Mouse (Mus musculus) hindbrain, embryonic 12.5 days (tissue): ENCODE measurements around the gene Fam25c. TPM values are rescaled to one million over a fixed set of nuclear protein-coding genes. Genes with fewer than 3 reads are reported as not detected.

Source experiments
- ATAC-seq: fragments of 200-750 bp; cut with Nextera tagmentation; 2 replicates; pipeline ENCODE4 v1.8.0; 2017; ENCODE audit warnings: moderate TSS enrichment; ENCODE audit not compliant: low FRiP score
- H3K27ac ChIP-seq: fragments of 300-500 bp; sonication (generic); 2 replicates; pipeline ENCODE4 v1.5.1; 2016; ENCODE audit warnings: mild to moderate bottlenecking
- H3K27me3 ChIP-seq: fragments of 300-500 bp; sonication (generic); 2 replicates; pipeline ENCODE4 v1.6.1; 2016; ENCODE audit warnings: mild to moderate bottlenecking
- H3K36me3 ChIP-seq: fragments of 300-500 bp; sonication (generic); 2 replicates; pipeline ENCODE4 v1.6.1; 2016; ENCODE audit warnings: mild to moderate bottlenecking
- H3K4me1 ChIP-seq: fragments of 300-500 bp; sonication (generic); 2 replicates; pipeline ENCODE4 v1.6.1; 2016
- H3K4me2 ChIP-seq: fragments of 300-500 bp; sonication (generic); replicated peaks from 2 replicates; pipeline ENCODE4 v1.6.1; 2016; ENCODE audit warnings: mild to moderate bottlenecking
- H3K4me3 ChIP-seq: fragments of 300-500 bp; sonication (generic); 2 replicates; pipeline ENCODE4 v1.5.1; 2016; ENCODE audit warnings: mild to moderate bottlenecking
- H3K9ac ChIP-seq: fragments of 300-500 bp; sonication (generic); 2 replicates; pipeline ENCODE4 v1.6.1; 2016; ENCODE audit warnings: mild to moderate bottlenecking, moderate library complexity
- H3K9me3 ChIP-seq: fragments of 300-500 bp; sonication (generic); replicated peaks from 2 replicates; pipeline ENCODE4 v1.6.1; 2016; ENCODE audit warnings: mild to moderate bottlenecking
- WGBS: fragments of 180-500 bp; shearing (Covaris S2); methylation state at CpG from one replicate; pipeline ENCODE4 v1.1.7; 2016; 5-methylcytosine and 5-hydroxymethylcytosine counted together
- polyA plus RNA-seq: library from polyadenylated mRNA; unstranded; fragments of >200 nt; fragmentation: Nextera tagmentation; extraction: Ambion mirVana; gene quantifications from 2 replicates; pipeline ENCODE4 v1.2.1, GENCODE M21; 2016

Fam25c gene
- not detected in 2 replicates for polyA plus RNA-seq

GRCm38 (mm10) chr14:34355301-34355700 is at the start of gene Fam25c:
Fam25c (minus strand) TSS chr14:34355433.
- Histone ChIP-seq H3K27ac (no peak within 1 kb of the TSS), H3K4me2 (no peak within 1 kb of the TSS), H3K4me1 (no peaks in the 10 kb centered on the region), H3K9ac (no peak within 1 kb of the TSS), H3K36me3 (no peaks in the 10 kb centered on the region), H3K9me3 (no peaks in the 10 kb centered on the region), H3K4me3 (no peak within 1 kb of the TSS), H3K27me3 (no peaks in the 10 kb centered on the region)
- ATAC-seq: no peak
- 81% methylated on average over 6 of the region's 6 CpGs for WGBS

DNA sequence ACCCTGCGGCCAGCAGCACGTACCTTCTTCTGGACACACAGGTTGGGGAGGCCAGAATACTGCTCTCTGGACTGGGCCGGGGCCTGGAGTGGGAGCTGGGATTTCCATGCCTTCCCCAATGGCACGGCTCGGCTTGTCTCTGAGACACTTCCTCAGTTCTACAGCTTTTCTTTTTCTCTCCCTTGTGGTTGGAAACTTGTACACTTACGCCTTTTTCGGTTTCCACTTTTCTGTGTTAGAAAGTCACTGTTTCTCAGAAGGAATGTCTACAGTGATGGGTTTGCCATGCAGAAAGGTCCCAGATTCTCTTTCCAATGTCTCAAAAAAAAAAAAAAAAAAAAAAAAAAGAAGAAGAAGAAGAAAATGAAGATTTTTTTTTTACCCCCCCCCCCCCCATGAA is 48.2 kb upstream of the Fam25c start:
- peaks cover 56% of the 10 kb centered on the region for H3K36me3 ChIP-seq
- no peak overlapping the region for H3K27ac ChIP-seq
- H3K9ac ChIP-seq: no peak overlapping the region
- no peaks in the 10 kb centered on the region for H3K4me1 ChIP-seq
- no peak overlapping the region for H3K4me3 ChIP-seq
- no peak overlapping the region for H3K4me2 ChIP-seq
- WGBS: 95% methylated on average over 7 of the region's 7 CpGs
- H3K9me3 ChIP-seq: no peaks in the 10 kb centered on the region
- H3K27me3 ChIP-seq: no peaks in the 10 kb centered on the region
- no peak for ATAC-seq

DNA sequence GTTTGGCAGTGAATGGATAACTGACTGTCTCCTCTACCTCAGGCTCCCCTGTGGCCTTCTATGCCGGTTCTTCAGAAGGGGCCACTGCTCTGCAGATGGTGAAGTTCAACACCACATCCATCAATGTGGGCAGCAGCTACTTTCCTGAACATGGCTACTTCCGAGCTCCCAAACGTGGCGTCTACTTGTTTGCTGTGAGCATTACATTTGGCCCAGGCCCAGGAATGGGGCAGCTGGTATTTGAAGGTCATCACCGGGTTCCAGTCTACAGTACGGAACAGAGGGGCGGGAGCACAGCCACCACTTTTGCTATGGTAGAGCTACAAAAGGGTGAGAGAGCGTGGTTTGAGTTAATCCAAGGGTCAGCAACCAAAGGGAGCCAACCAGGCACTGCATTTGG is 47.6 kb upstream of the Fam25c start:
- H3K4me3 ChIP-seq: no peak overlapping the region
- H3K9ac ChIP-seq: no peak overlapping the region
- H3K4me2 ChIP-seq: no peak overlapping the region
- peaks cover 58% of the 10 kb centered on the region for H3K36me3 ChIP-seq
- WGBS: 92% methylated on average over 8 of the region's 8 CpGs
- ATAC-seq: no peak
- H3K27me3 ChIP-seq: no peaks in the 10 kb centered on the region
- no peak overlapping the region for H3K27ac ChIP-seq
- no peaks in the 10 kb centered on the region for H3K9me3 ChIP-seq
- H3K4me1 ChIP-seq: no peaks in the 10 kb centered on the region

DNA sequence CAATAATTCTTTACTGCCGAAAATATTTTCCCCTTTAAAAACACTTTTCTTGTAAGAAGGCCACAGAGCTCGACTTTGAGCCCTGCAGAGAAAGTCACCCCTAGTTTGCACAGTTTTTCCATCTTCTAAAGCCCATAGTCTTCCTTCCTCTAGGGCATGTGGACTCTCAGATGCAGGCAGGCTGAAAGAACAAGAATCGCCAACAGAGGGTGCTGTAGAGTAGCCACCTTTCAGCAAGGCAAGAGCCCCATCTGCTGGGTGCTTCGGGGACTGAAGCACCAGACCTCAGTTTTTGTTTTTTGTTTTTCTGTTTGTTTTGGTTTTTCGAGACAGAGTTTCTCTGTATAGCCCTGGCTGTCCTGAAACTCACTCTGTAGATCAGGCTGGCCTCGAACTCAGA is 45.9 kb upstream of the Fam25c start:
- Histone ChIP-seq H3K4me2 (no peak overlapping the region), H3K27ac (no peak overlapping the region), H3K36me3 (peaks cover 46% of the 10 kb centered on the region), H3K9ac (no peak overlapping the region), H3K4me1 (no peaks in the 10 kb centered on the region), H3K9me3 (no peaks in the 10 kb centered on the region), H3K27me3 (no peaks in the 10 kb centered on the region), H3K4me3 (no peak overlapping the region)
- no peak for ATAC-seq
- WGBS: 54% methylated on average over 6 of the region's 6 CpGs

GRCm38 (mm10) chr14:34400021-34400420 is 44.8 kb upstream of the Fam25c start:
- no peak overlapping the region for H3K27ac ChIP-seq
- H3K27me3 ChIP-seq: no peaks in the 10 kb centered on the region
- H3K4me3 ChIP-seq: no peak overlapping the region
- no peaks in the 10 kb centered on the region for H3K4me1 ChIP-seq
- H3K9me3 ChIP-seq: no peaks in the 10 kb centered on the region
- peaks cover 42% of the 10 kb centered on the region for H3K36me3 ChIP-seq
- no peak for ATAC-seq
- H3K4me2 ChIP-seq: no peak overlapping the region
- H3K9ac ChIP-seq: no peak overlapping the region
- WGBS: 90% methylated on average over 3 of the region's 3 CpGs

GRCm38 (mm10) chr14:34399301-34399700 is 44.1 kb upstream of the Fam25c start:
- no peaks in the 10 kb centered on the region for H3K27me3 ChIP-seq
- no peak overlapping the region for H3K27ac ChIP-seq
- H3K9me3 ChIP-seq: no peaks in the 10 kb centered on the region
- H3K9ac ChIP-seq: no peak overlapping the region
- ATAC-seq: no peak
- H3K4me3 ChIP-seq: no peak overlapping the region
- WGBS: 96% methylated on average over 6 of the region's 6 CpGs
- H3K4me2 ChIP-seq: no peak overlapping the region
- H3K36me3 ChIP-seq: peaks cover 35% of the 10 kb centered on the region
- no peaks in the 10 kb centered on the region for H3K4me1 ChIP-seq

GRCm38 (mm10) chr14:34398901-34399300 is 43.7 kb upstream of the Fam25c start:
- Histone ChIP-seq H3K9ac (no peak overlapping the region), H3K4me3 (no peak overlapping the region), H3K36me3 (peaks cover 35% of the 10 kb centered on the region), H3K9me3 (no peaks in the 10 kb centered on the region), H3K4me1 (no peaks in the 10 kb centered on the region), H3K27ac (no peak overlapping the region), H3K27me3 (no peaks in the 10 kb centered on the region), H3K4me2 (no peak overlapping the region)
- no peak for ATAC-seq
- WGBS: 91% methylated on average over 21 of the region's 21 CpGs

DNA sequence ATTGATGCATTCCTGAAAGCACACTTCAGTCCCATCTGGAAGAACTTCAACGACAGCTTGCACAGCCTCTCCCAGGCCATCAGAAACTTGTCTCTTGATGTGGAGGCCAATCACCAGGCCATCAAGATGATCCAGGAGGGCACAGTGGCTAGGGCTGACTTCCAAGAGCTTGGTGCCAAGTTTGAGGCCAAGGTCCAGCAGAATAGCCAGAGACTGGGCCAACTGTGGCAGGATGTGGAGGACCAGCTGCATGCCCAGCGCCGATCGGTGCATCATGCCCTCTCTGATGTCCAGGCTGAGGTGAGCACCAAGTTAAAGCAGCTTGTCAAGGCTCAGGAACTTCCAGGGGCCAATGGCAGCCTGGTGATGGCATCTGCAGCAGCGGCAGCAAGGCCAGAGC is 42.6 kb upstream of the Fam25c start:
- no peaks in the 10 kb centered on the region for H3K9me3 ChIP-seq
- H3K36me3 ChIP-seq: peaks cover 30% of the 10 kb centered on the region
- H3K27me3 ChIP-seq: no peaks in the 10 kb centered on the region
- no peak for ATAC-seq
- no peaks in the 10 kb centered on the region for H3K4me1 ChIP-seq
- no peak overlapping the region for H3K4me2 ChIP-seq
- H3K4me3 ChIP-seq: no peak overlapping the region
- no peak overlapping the region for H3K27ac ChIP-seq
- no peak overlapping the region for H3K9ac ChIP-seq
- WGBS: 94% methylated on average over 5 of the region's 5 CpGs

DNA sequence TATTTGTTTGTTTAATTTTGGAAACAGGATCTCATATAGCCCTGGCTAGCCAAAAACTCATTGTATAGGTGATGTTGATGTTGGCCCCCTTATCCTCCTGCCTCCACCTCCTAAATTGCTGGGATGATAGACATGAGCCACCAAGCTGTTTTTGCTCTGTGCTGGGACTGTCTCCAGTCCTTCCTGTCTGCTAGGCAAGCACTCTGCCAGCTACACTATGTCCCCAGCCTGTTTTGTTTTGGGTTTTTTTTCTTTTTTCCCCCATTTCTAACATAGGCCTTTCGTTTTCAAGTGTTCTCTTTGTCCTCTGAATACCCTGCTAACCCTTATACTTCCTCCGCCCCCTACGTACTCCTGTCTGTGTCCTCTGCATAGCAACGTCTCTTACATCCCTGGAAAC is 38.1 kb upstream of the Fam25c start:
- Histone ChIP-seq H3K4me2 (no peak overlapping the region), H3K9me3 (no peaks in the 10 kb centered on the region), H3K4me1 (no peaks in the 10 kb centered on the region), H3K36me3 (peaks cover 5% of the 10 kb centered on the region; the same call in 1 of the 2 replicates), H3K9ac (no peak overlapping the region), H3K27me3 (no peaks in the 10 kb centered on the region), H3K4me3 (no peak overlapping the region), H3K27ac (no peak overlapping the region)
- 56% methylated on average over 4 of the region's 4 CpGs for WGBS
- ATAC-seq: no peak

GRCm38 (mm10) chr14:34382921-34383704 is 27.9 kb upstream of the Fam25c start:
- Histone ChIP-seq H3K4me3 (no peak overlapping the region), H3K4me1 (peaks cover 11% of the 10 kb centered on the region), H3K9ac (no peak overlapping the region), H3K9me3 (no peaks in the 10 kb centered on the region), H3K27ac (no peak overlapping the region), H3K27me3 (no peaks in the 10 kb centered on the region), H3K36me3 (no peaks in the 10 kb centered on the region), H3K4me2 (no peak overlapping the region)
- WGBS: 94% methylated on average over 9 of the region's 9 CpGs
- ATAC-seq: no peak

DNA sequence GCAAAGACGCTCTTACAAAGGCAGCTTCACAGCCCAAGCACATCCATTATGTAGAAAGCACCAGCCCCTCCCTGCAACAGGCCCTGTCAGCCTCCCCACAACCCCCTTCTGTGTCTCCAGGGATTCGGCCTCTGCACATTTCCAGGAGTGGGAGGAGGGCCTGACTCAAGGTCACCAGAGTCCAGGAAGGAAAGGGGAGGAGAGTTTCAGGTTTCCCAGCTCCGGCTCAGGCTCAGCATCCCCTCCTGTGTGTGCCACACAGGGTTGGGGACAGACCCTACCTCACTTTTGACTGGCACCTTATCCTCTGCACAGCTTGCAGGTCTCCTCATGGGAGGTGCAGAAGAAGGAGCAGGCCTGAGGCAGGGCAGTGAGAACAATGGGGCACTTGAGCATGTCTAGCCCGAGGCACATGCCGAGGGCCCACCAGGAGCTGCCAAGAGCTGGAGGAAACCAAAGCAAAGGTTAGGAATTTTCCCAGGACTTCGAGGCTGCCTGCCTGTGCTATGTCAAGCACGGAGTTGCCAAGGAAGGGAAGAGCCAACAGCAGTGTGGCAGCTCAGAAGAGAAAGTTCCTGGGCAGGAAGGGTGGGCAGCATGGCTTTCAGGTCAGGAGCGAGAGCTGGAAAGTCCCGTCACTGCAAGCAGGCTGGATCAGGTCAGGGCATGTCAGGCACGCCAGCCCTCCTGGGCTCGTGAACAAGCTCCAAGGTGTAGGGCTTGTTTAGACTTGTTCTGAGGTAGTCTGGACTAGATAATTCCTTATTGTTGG is 23.5 kb upstream of the Fam25c start:
- peak; percentile 46; the same call in 1 of the 2 replicates for ATAC-seq
- peaks cover 21% of the 10 kb centered on the region for H3K4me1 ChIP-seq
- 28% methylated on average over 11 of the region's 11 CpGs for WGBS
- 0 out of 2 replicates have a peak overlapping the region, but pooled peaks have one; percentile 24 for H3K9ac ChIP-seq
- H3K36me3 ChIP-seq: no peaks in the 10 kb centered on the region
- no peaks in the 10 kb centered on the region for H3K9me3 ChIP-seq
- H3K4me3 ChIP-seq: no peak overlapping the region
- peak overlapping the region; percentile 76 for H3K27ac ChIP-seq
- no peaks in the 10 kb centered on the region for H3K27me3 ChIP-seq
- H3K4me2 ChIP-seq: no peak overlapping the region

DNA sequence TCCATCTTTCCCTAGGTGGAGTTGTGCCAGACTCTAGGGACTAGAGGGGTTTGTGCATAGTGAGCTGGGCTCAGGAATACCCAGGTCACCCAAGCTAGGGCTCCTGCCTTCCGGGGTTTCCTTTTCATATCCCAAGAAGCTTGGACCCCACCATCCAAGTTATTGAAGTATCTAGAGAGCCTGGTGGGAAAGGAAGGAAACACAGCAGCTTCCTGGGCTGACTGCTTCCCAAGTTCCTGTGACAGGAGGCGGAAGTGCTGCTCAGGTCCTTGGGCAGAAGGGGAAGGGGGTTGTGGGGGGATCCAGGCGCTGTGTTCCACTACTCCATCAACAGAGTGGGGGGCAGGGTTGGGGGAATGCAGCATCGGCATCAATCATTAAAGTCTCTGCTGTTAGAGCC is 21.9 kb upstream of the Fam25c start:
- WGBS: 75% methylated on average over 4 of the region's 4 CpGs
- Histone ChIP-seq H3K9me3 (no peaks in the 10 kb centered on the region), H3K27ac (no peak overlapping the region), H3K4me3 (no peak overlapping the region), H3K27me3 (no peaks in the 10 kb centered on the region), H3K9ac (no peak overlapping the region), H3K4me1 (peaks cover 21% of the 10 kb centered on the region), H3K4me2 (no peak overlapping the region), H3K36me3 (no peaks in the 10 kb centered on the region)
- ATAC-seq: no peak
